Mouse (Mus musculus): Measurements from ENCODE around the gene Ankrd35. TPM values are rescaled to one million over a fixed set of nuclear protein-coding genes. Genes with fewer than 3 reads are reported as not detected.
A peak's percentile ranks its signal among the peaks of the same experiment; 100 is the strongest.
"Not testable (repeated sequence)": the region's sequence is repeated elsewhere in the genome, so short reads cannot be mapped to it uniquely, and the experiment has no call there.

The Ankrd35 gene
- total RNA-seq, 2 experiments from 2014 or later = 6.8 to 7.0 TPM

GRCm38 (mm10) chr3:96668424-96669067 lies 1.4 kb upstream of the Ankrd35 start:
- intact Hi-C loops (cut with DNase I) = no loop called here
- DNase-seq (ENCODE audit: low spot score in 2 of 2) = no peak

GRCm38 (mm10) chr3:96671519-96671918 lies 1.6 kb downstream of the Ankrd35 start:
- intact Hi-C loops (cut with DNase I) = no loop called here
- DNase-seq (ENCODE audit: low spot score in 2 of 2) = no peak

- DNase-seq (ENCODE audit: low spot score in 2 of 2) = no peak
- intact Hi-C loops (cut with DNase I) = no loop called here
These were observed 3.6 kb downstream of the Ankrd35 start for GRCm38 (mm10) chr3:96673514-96673913.

GRCm38 (mm10) chr3:96674442-96674841 lies 4.5 kb downstream of the Ankrd35 start:
- intact Hi-C loops (cut with DNase I) = no loop called here

GRCm38 (mm10) chr3:96675171-96675570 lies 5.2 kb downstream of the Ankrd35 start:
- DNase-seq (ENCODE audit: low spot score in 2 of 2) = no peak
- intact Hi-C loops (cut with DNase I) = no loop called here

More at GRCm38 (mm10) chr3:96674442-96674841, 4.5 kb downstream of the Ankrd35 start:
- DNase-seq (ENCODE audit: low spot score in 2 of 2) = no peak

GRCm38 (mm10) chr3:96675690-96676089 lies 5.8 kb downstream of the Ankrd35 start:
- intact Hi-C loops (cut with DNase I) = no loop called here
- no peak for DNase-seq (ENCODE audit: low spot score in 2 of 2)

- DNase-seq (ENCODE audit: low spot score in 2 of 2) = no peak
- intact Hi-C loops (cut with DNase I) = no loop called here
These were observed 8.5 kb downstream of the Ankrd35 start for GRCm38 (mm10) chr3:96678456-96678855.

- no peak for DNase-seq (ENCODE audit: low spot score in 2 of 2)
- intact Hi-C loops (cut with DNase I) = no loop called here
These were observed 9.3 kb downstream of the Ankrd35 start for GRCm38 (mm10) chr3:96679159-96679674.

- intact Hi-C loops (cut with DNase I) = no loop called here
- DNase-seq (ENCODE audit: low spot score in 2 of 2) = no peak
These were observed 10.5 kb downstream of the Ankrd35 start for GRCm38 (mm10) chr3:96680269-96680956.

- intact Hi-C loops (cut with DNase I) = no loop called here
- DNase-seq (ENCODE audit: low spot score in 2 of 2) = no peak
These were observed 13.6 kb downstream of the Ankrd35 start for GRCm38 (mm10) chr3:96683496-96683895.

- intact Hi-C loops (cut with DNase I) = no loop called here
- no peak for DNase-seq (ENCODE audit: low spot score in 2 of 2)
These were observed 14.4 kb downstream of the Ankrd35 start for GRCm38 (mm10) chr3:96684151-96684821.

- intact Hi-C loops (cut with DNase I) = no loop called here
- DNase-seq (ENCODE audit: low spot score in 2 of 2) = no peak
These were observed 14.9 kb downstream of the Ankrd35 start for GRCm38 (mm10) chr3:96684822-96685156.

GRCm38 (mm10) chr3:96686057-96686456 lies 16.1 kb downstream of the Ankrd35 start:
- intact Hi-C loops (cut with DNase I); DNase-seq (ENCODE audit: low spot score in 2 of 2): not testable (repeated sequence)

- intact Hi-C loops (cut with DNase I) = no loop called here
- no peak for DNase-seq (ENCODE audit: low spot score in 2 of 2)
These were observed 18.9 kb downstream of the Ankrd35 start for GRCm38 (mm10) chr3:96688854-96689253.

- DNase-seq (ENCODE audit: low spot score in 2 of 2) = no peak
These were observed 20.4 kb downstream of the Ankrd35 start for GRCm38 (mm10) chr3:96690298-96690697.

GRCm38 (mm10) chr3:96692506-96692905 lies 22.6 kb downstream of the Ankrd35 start:
- intact Hi-C loops (cut with DNase I) = no loop called here
- DNase-seq (ENCODE audit: low spot score in 2 of 2) = no peak

More at GRCm38 (mm10) chr3:96690298-96690697, 20.4 kb downstream of the Ankrd35 start:
- intact Hi-C loops (cut with DNase I) = no loop called here

- intact Hi-C loops (cut with DNase I) = no loop called here
- no peak for DNase-seq (ENCODE audit: low spot score in 2 of 2)
These were observed 23.6 kb downstream of the Ankrd35 start for GRCm38 (mm10) chr3:96693579-96693978.

- DNase-seq (ENCODE audit: low spot score in 2 of 2) = peak; percentile 46 to 62
These were observed 26.4 kb downstream of the Ankrd35 start, which contains the start of gene Pias3 for GRCm38 (mm10) chr3:96696198-96696765. Gene Pias3, plus strand, starts transcription at chr3:96696384.

GRCm38 (mm10) chr3:96696766-96697732 lies 27.1 kb downstream of the Ankrd35 start:
- intact Hi-C loops (cut with DNase I) = no loop called here
- peak; percentile 77 to 82 for DNase-seq (ENCODE audit: low spot score in 2 of 2)

More at GRCm38 (mm10) chr3:96696198-96696765, 26.4 kb downstream of the Ankrd35 start, which contains the start of gene Pias3:
- intact Hi-C loops (cut with DNase I) = no loop called here
